Mouse (Mus musculus) urinary bladder, postnatal 36 days (tissue): ENCODE measurements around the gene Jup.

ENCODE experiments used
- DNase-seq, 2 experiments: peaks; one replicate each; pipeline ENCODE4 v3.0.0; 2022; ENCODE audit warnings: low spot score in 2 of 2, mixed read lengths in 1 of 2

Jup gene

DNA sequence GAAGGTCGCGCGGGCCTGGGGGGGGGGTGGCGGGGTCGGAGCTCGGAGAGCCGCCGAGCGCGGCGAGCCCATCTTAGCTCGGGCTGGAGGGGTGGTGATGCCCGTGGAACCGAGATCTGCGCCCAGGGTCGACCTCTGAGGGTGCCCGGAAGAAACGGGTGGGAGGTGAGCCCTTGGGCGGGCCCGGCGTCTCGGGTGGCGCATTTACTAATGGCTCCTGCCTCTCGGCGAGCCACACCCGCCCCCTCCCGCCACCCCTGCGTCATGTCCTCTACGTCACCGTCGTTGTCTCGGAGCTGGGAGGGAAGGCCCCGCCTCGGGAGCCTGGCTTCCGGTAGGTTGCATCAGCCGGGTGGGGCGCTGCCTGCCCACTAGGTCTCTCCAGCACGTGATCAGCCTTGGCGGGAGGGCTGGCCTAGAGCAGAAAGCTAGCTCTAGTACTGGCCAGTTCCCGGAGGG, 77.4 kb downstream of the Jup start:
- DNase-seq = peak; percentile 87 to 97

GRCm38 (mm10) chr11:100319492-100320171, 77.9 kb downstream of the Jup start, which contains the start of gene Eif1:
TSS of gene Eif1 (plus strand) at chr11:100319885.
- peak; percentile 100 for DNase-seq
